Mouse (Mus musculus) kidney, adult 2 months (tissue): ENCODE results near the gene Pde4d. TPM values are rescaled to one million over a fixed set of nuclear protein-coding genes. Genes with fewer than 3 reads are reported as not detected.
A peak's percentile ranks its signal among the peaks of the same experiment; 100 is the strongest.

Source experiments
- DNase-seq: peaks from one replicate; pipeline ENCODE4 v3.0.0; 2021
- H3K27ac ChIP-seq: fragments of 200-500 bp; 2 replicates; pipeline ENCODE4 v1.5.1; 2012; ENCODE audit warnings: low read depth, low read length, control low read depth, inconsistent platforms; ENCODE audit not compliant: insufficient read depth
- H3K27me3 ChIP-seq: fragments of 200-500 bp; replicated peaks from 2 replicates; pipeline ENCODE4 v1.6.1; 2012; ENCODE audit warnings: mild to moderate bottlenecking, moderate library complexity, low read length, inconsistent platforms; ENCODE audit not compliant: control insufficient read depth, insufficient read depth
- H3K36me3 ChIP-seq: fragments of 200-500 bp; 2 replicates; pipeline ENCODE4 v1.6.1; 2012; ENCODE audit warnings: mild to moderate bottlenecking, moderate library complexity, low read length, inconsistent platforms; ENCODE audit not compliant: control insufficient read depth, insufficient read depth
- H3K4me1 ChIP-seq: fragments of 200-500 bp; 2 replicates; pipeline ENCODE4 v1.6.1; 2011; ENCODE audit warnings: low read length; ENCODE audit not compliant: control insufficient read depth, insufficient read depth
- H3K4me3 ChIP-seq: fragments of 200-500 bp; 2 replicates; pipeline ENCODE4 v1.5.1; 2011; ENCODE audit warnings: mild to moderate bottlenecking, low read depth, low read length, control low read depth; ENCODE audit not compliant: insufficient read depth
- CTCF ChIP-seq: fragments of 200-500 bp; conservative IDR thresholded peaks from 2 replicates; pipeline ENCODE4 v1.5.1; 2011; ENCODE audit warnings: low read depth, mild to moderate bottlenecking, control low read depth, low read length, moderate library complexity, mixed read lengths; ENCODE audit not compliant: insufficient read depth, insufficient read length
- POLR2A ChIP-seq: fragments of 200-500 bp; IDR thresholded peaks from one replicate; pipeline ENCODE4 v1.6.1; 2011; ENCODE audit warnings: low read depth, low read length, control low read depth
- WGBS: fragments of 180-500 bp; shearing (Covaris S2); methylation state at CpG from one replicate; pipeline ENCODE4 v1.1.7; 2018; 5-methylcytosine and 5-hydroxymethylcytosine counted together
- polyA plus RNA-seq: library from polyadenylated mRNA; depleted of rRNA; stranded (reverse); fragments of >200 nt; gene quantifications from 2 replicates; pipeline ENCODE4 v1.2.3, GENCODE M21; 2012

Pde4d gene
- polyA plus RNA-seq, 1 experiment, result 18.3 TPM

DNA sequence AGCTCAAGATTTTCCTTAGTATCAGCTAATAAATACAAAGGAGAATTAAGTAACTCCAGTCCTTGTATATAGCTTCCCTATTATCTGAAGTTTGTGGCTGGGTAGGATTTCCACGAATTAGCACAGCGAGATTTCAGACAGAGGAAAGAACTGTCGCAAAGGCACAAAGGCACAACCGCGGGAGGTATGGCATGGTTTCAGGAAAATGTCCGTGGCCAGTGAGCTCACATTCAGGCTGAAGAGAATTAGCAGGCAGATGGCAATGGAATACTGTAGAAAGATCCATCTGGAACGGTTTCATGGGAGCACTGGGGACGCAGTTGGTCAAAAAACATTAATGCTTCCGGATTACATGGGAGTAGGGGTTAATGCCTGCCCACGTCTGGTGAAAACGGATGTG lies 898.0 kb downstream of the Pde4d start:
- Histone ChIP-seq H3K4me1 (no peaks in the 10 kb centered on the region), H3K36me3 (no peaks in the 10 kb centered on the region), H3K27me3 (no peaks in the 10 kb centered on the region), H3K4me3 (no peak overlapping the region), H3K27ac (no peak overlapping the region)
- TF ChIP-seq POLR2A (no peak), CTCF (no peak)
- no peak for DNase-seq
- WGBS, result 63% methylated on average over 11 of the region's 11 CpGs

DNA sequence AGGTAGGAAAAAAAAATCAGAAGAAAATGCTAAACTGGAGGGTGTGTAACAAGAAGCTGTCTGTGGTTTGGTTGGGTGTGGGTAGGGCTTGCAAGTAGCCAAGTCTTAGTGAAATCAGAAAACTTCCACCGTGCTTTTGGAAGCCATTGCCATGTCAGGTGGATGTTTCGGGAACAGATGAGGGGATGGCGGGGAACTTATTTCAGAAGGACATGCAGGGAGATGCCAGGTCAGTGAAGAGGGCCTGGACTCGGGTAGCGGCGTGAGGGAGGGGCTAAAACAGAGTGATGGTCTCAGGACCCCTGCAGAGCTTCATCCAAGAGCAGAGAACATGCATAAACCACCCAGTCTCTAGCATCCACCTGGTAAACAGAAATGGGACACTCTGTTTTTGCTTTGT lies 898.6 kb downstream of the Pde4d start:
- H3K36me3 ChIP-seq, result no peaks in the 10 kb centered on the region
- H3K27ac ChIP-seq, result no peak overlapping the region
- no peaks in the 10 kb centered on the region for H3K4me1 ChIP-seq
- no peaks in the 10 kb centered on the region for H3K27me3 ChIP-seq
- 89% methylated on average over 6 of the region's 6 CpGs for WGBS
- DNase-seq, result no peak
- no peak overlapping the region for H3K4me3 ChIP-seq
- TF ChIP-seq CTCF (no peak), POLR2A (no peak)

DNA sequence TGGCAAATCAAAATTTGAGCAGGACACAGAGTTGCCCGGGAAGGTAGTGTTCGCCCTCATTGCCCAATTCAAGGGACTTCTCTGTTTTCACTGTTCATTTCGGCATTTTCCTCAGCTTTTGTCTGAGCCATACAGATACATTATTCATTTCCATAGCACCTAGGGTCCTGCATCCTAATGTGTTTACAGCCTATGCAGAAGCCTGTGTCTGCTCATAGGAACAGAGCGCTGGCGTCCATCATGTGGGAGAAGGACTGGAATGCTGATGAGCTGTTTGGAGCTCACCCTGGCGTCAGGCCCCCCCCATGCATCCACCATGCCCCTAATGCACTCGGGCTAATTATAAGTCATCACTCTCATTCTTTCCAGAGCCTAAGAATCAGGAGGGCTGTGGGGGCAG lies 900.4 kb downstream of the Pde4d start:
- 86% methylated on average over 7 of the region's 7 CpGs for WGBS

DNA sequence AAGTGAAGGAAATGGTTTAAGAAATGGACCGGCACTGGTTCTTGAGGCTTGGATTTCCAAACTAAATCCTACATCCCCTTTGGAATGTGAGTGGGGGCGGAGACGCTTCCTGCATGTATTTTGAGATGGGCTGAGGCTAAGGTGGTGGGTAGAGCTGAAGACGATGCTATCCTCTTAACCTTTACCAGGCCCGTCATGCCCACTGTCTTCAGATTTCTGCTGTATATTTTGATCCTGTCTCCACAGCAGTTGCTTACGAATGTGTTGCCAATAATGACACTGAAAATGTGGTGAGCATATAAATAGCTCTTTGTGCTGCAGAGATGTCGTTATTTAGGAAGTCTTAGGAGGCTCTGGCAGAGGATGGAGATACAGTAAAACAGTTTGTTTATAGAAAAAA lies 904.3 kb downstream of the Pde4d start:
- TF ChIP-seq POLR2A, result no peak
- no peak for TF ChIP-seq CTCF
- Histone ChIP-seq H3K4me3 (no peak overlapping the region), H3K4me1 (no peaks in the 10 kb centered on the region), H3K27me3 (no peaks in the 10 kb centered on the region), H3K27ac (no peak overlapping the region), H3K36me3 (no peaks in the 10 kb centered on the region)
- 68% methylated on average over 7 of the region's 7 CpGs for WGBS
- no peak for DNase-seq

More for the DNA sequence above, 900.4 kb downstream of the Pde4d start:
- TF ChIP-seq POLR2A (no peak), CTCF (no peak)
- no peak overlapping the region for H3K4me3 ChIP-seq
- no peak for DNase-seq
- no peak overlapping the region for H3K27ac ChIP-seq
- no peaks in the 10 kb centered on the region for H3K4me1 ChIP-seq
- no peaks in the 10 kb centered on the region for H3K27me3 ChIP-seq
- no peaks in the 10 kb centered on the region for H3K36me3 ChIP-seq

DNA sequence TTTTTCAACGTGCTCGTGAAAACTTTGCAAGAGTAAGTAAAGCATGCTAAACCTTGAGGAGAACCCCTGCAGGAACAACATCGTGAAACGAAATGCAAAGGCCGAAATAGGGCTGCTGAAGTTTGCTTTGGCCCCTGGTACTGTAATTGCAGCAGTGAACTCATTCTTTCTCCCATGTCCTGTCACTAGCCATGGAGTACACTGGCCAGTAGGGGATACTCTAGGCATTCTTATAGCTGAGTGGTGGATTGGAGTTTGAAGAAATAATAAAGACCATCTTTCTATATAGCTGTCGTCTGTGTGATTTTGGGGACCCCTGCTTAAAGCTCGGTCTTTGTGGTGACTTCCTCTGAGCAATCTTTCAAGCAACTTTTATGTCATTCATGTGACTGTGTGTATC lies 906.5 kb downstream of the Pde4d start:
- Histone ChIP-seq H3K4me1 (no peaks in the 10 kb centered on the region), H3K27ac (no peak overlapping the region), H3K27me3 (no peaks in the 10 kb centered on the region), H3K4me3 (no peak overlapping the region), H3K36me3 (no peaks in the 10 kb centered on the region)
- DNase-seq, result peak; percentile 20
- peak; percentile 31 for TF ChIP-seq CTCF
- no peak for TF ChIP-seq POLR2A
- WGBS, result 72% methylated on average over 7 of the region's 7 CpGs

DNA sequence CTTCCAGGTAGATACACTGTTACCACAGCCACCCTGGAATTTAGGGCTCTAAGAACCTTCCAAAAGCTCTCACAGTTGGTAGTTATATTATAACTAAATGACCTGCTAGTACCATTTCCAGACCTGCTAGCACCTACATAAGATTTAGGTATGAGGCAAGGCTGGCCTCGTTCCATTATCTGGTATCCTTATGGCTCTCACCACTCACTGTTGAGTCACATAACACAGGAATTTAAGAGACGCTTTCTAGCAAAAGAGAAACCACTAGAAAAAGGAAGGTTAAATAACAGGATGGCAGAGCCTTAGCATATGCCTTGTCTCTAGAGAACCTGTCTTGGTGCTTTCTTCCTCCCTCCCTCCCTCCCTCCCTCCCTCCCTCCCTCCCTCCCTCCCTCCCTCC lies 910.2 kb downstream of the Pde4d start:
- Histone ChIP-seq H3K27ac (no peak overlapping the region), H3K4me3 (no peak overlapping the region), H3K36me3 (no peaks in the 10 kb centered on the region), H3K4me1 (no peaks in the 10 kb centered on the region), H3K27me3 (no peaks in the 10 kb centered on the region)
- peak; percentile 20 for DNase-seq
- WGBS, result 60% methylated on average over 2 of the region's 2 CpGs
- no peak for TF ChIP-seq POLR2A
- TF ChIP-seq CTCF, result no peak

DNA sequence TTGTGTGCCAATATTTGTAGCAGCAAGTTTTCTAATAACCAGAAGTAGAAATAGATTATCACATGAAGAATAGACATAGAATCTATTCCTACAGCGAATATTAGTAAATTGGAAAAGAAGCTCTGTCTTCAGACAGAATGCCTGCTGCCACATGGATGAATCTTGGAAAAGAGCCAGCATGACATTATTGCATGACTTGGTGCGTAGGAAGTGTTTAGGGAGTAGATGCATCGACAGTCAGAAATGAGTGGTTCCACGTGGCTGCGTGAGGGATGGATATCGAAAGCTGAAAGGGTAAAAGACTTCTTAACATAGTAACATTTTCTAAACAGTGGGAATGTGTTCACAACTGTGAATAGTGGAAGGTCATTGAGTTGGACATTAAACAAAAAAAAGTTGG lies 912.6 kb downstream of the Pde4d start:
- DNase-seq, result no peak
- TF ChIP-seq CTCF, result no peak
- Histone ChIP-seq H3K27ac (no peak overlapping the region), H3K4me3 (no peak overlapping the region), H3K36me3 (no peaks in the 10 kb centered on the region), H3K27me3 (no peaks in the 10 kb centered on the region), H3K4me1 (no peaks in the 10 kb centered on the region)
- 70% methylated on average over 6 of the region's 6 CpGs for WGBS

DNA sequence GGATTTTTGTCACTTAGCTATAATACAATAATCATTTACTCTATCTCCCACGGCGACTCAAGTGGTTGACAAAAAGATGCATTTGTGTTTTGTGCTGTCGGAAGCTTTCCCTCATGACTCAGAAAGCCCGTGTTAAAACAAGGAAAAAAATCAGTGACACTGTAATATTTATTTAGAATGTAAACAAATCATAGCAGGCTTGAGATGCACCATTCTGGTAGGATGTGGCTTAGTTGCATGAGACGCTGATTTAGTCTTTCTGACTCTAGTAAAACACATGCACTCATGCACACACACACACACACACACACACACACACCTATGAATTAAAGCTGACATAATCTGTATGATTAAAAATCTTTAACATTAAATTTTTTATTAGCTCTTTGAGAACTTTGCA lies 924.7 kb downstream of the Pde4d start:
- H3K4me3 ChIP-seq, result no peak overlapping the region
- no peak overlapping the region for H3K27ac ChIP-seq
- H3K36me3 ChIP-seq, result no peaks in the 10 kb centered on the region
- 83% methylated on average over 5 of the region's 5 CpGs for WGBS
- no peaks in the 10 kb centered on the region for H3K27me3 ChIP-seq
- H3K4me1 ChIP-seq, result no peaks in the 10 kb centered on the region
- TF ChIP-seq CTCF, result no peak
- TF ChIP-seq POLR2A, result no peak
- no peak for DNase-seq
